Mouse (Mus musculus) megakaryocyte, embryonic 14.5 days (primary cell): ENCODE results near the gene Krt2.

Source experiments
- FLI1 ChIP-seq: IDR thresholded peaks from 2 replicates; pipeline ENCODE4 v1.6.1; 2012; ENCODE audit warnings: low read length, inconsistent platforms, mixed read lengths
- GATA1 ChIP-seq: IDR thresholded peaks from 3 replicates; pipeline ENCODE4 v1.6.1; 2012; ENCODE audit warnings: mixed read lengths, low read length, inconsistent platforms, borderline replicate concordance

GRCm38 (mm10) chr15:101834784-101835328 is 16.9 kb upstream of the Krt2 start:
- TF ChIP-seq GATA1 (no peak), FLI1 (no peak)
